Mouse (Mus musculus) MN1 (cell line): ENCODE data around the gene Pou2f3.

Experiments used
- DNase-seq: peaks from one replicate; pipeline ENCODE4 v3.0.0-alpha.2; 2016; ENCODE audit warnings: low spot score

Pou2f3 gene

DNA sequence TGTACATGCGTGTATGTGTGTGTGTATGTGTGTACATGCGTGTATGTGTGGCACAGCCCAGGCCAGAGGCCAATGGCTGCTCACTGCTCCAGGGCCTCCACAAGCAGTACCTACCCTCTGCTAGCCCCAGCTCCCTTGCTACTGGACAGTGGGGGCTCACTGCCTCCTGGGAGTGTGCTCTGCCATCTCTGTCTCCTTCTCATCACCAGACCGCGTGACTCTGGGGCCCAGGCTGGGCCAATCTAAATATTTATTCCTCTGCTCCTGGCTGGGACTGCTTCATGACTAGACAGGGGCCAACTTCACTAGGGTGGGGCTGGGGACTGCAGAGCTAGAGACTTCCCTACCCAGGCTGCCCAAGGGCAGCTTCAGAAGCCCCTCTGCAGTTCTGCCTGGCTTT is 21.6 kb upstream of the Pou2f3 start:
- no peak for DNase-seq

DNA sequence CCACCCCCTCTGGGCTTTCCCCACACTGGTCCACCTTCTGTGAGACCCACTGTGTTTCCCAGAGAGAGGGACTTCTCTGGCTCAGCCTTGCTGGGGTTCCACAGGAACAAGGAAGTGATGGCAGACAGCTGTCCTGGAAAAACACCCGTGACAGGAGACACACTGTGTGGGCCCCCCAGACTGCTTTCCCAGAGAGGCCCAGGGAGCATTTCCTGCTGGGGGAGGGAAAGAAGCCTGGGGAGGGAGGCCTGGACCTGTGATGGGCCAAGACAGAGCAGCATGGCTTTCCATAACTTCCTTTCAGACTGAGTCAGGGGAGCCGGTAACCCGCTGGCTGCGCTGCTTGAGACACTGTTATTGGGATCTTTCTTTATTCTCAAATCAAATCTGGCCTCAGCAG is 20.7 kb upstream of the Pou2f3 start:
- DNase-seq, result no peak

DNA sequence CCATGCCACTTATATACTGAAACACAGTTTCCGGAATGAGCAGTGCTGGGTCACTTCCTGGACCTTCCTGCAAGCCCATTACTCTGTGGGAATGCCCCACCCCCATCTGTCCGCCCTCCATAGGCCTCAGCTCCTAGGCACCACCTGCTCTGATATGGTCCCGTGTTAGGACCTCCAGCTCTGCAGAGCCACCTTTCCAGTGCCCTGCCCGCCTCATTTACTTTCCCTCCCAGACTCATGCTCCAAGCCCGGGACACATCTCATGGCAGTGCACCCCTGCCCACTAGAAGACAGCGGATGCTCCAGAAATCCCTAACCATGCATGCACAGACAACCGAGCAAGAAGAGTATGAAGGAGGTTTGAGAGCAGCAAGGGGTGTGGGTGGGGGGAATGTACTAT is 19.8 kb upstream of the Pou2f3 start:
- no peak for DNase-seq

DNA sequence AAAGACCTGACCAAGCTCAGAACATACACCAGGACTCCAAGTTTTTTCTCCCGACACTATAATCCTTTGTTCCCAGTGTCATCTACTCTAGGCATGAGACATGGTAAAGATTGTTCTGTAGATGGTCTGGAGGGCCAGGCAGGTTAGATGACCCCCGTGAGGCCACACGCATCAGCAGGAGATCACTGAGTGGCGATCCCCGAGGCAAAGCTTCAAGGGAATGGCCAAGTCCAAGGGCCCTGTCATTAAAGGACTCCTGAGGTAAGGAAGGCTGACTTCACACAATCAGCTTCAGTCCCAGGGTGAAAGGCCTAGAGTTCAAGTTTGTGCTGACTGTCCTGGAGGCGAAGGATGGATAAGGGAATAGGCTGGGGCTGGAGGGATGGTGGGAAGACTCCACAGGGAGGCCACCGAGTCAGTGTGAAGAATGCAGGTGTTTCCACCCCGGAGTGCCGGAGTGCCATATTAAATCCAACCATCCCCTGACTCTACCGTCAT is 19.3 kb upstream of the Pou2f3 start:
- DNase-seq, result no peak

DNA sequence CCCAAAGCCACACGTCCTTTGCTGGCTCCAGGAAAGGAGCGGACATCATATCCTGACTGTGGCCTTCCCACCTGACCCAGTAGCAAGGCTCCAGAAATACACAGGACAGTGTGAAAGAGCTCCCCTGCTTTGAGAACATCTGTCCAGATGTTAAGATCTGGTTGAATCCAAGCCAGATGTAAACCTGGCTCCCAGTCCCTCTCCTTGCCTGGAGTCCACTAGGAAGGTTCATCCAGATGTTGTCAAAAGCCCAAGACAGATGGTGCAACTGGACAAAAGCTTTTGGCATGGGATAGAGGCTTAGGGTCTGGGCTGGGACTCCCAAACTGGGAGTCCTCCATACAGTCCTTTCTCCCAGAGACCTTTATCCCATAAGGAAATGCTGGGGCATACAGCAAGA is 18.6 kb upstream of the Pou2f3 start:
- DNase-seq, result no peak

DNA sequence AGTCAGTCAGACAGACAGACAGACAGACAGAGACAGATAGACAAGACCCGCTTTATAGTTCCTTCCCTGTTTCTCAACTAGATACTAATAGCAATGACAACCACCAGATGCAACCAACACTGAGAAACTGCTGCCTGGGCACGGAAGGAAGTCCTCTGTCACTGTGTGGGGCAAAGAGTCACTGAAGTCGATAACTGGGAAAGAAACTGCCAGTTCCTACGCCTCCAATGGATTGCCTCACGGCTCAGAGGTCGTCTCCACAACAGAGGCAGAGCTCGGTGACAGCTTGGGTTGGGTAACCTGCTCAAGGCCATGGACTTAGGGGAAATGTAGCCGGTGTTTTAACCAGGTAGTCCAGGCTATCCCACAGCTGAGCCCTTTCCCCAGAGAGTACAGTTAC is 17.5 kb upstream of the Pou2f3 start:
- no peak for DNase-seq

DNA sequence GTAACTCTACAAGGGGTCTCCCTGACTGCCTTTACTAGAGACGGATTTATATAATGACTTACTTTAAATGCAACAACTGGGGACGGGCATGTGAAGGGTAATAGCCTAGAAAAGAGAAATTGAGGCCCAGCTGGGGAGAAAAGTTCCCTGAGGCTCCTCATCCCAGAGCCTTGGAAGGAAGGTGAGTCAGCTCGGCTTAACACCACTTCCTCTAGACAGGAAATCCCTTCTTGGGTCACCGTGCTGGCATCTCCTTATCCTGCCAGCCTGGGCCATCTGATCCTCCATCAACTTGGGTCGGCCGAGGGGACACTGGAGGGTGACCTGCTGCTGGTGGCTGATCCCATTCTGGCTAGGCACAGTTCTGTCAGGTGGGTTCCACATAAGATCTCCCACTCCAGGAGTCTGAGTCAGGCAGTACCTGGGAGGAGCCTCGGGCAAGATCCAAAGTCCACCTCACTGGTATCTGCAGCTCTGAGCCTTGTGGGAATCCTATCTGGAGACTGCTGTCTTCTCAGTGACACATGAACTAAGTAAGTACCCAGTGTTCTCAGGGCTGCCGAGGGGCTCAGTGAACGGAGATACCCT is 16.5 kb upstream of the Pou2f3 start:
- no peak for DNase-seq

DNA sequence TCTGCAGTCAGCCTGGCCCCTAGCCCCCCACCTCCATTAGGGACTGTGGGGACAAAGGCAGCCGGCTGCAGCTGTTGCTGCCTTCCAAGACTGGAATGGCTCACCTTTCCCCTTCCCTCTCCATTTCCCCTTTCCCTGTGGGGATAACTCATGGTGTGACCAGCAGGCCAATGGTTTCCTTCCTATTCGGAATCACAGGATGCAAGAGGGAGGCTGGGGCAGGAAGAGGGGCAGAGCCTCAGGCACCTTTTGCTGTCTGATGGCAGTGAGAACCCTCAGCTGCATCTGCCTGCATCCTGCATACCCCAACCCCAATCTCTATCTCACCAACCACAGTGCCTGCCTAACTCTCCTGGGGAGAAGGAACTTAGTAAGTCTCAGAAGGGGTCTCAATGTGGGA is 15.3 kb upstream of the Pou2f3 start:
- DNase-seq, result no peak

DNA sequence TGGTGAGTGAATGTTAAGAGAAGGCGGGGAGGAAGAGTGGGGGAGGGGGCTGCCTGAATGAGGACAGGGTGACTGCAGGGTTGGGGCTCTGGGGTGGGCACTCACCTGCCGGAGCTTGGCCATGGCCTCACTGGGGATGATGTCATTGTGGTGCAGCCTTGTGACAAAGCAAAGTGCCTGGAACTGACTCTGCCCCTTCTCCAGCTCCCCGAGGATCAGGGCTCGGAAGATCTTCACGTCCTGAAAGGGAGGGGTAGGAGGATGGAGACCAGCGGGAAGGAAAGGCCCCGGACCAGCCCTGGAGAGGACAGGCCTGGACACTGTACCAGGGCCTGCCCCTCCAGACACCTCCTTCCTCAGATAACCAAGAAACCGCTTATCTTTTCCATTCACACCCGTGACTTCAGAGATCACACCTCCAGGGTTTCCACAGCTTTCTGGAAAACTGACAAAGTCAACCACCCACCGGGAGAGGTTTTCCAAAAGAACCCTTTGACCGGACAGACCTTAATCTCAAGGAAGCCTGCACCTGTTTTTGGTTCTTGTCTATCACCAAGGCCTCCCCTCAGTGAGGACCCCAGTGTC is 14.7 kb upstream of the Pou2f3 start:
- DNase-seq, result no peak

DNA sequence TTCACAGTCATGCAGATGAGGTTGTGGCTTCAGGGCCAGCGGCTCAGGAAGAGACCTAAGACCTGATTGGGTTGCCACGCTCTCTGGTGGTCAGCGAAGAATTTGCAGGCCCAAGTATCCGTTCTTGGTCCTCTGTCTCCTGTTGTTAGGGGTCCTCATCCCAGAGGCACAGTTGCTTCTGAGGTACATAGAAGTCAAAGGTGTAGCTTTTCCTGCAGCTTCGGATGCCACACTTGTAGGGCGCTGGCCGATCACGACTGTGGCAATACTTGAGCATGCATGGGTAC is 12.2 kb upstream of the Pou2f3 start:
- DNase-seq, result no peak

DNA sequence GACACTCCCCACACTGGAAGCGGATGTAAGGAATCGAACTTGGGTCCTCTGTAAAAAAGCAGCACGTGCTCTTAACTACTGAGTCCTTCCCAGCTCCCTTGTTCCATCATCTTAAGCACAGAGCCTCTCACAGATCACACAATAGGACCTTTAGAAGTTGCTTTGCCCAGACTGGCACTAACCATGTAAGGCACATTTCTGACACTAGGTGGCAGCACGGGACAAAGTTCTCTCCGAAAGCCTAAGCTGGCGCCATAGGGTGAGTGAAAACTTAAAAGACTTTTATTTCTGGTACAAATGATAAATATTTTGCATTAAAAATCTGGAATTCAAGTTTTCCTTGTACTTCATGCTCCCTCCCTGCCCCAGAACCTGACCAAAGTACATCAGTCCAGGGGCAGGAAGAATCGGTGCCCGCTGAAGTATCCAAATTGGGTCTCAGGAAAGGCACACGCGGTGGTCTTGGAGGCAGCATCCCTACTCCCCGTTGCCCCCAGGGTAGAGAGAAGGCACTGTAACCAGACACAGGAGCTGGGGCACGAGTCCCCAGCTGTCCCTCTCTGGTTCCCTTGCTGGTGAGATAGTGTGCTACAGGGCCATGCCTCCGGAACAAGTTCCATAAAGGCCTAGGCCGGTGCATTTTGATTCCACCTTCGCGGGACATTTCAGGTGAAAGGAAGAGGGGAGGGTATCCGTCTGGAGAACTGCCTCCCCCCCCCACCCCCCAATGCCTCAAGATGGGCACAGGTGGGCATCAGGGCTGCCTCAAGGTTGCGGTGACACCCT is 11.7 kb upstream of the Pou2f3 start:
- DNase-seq, result peak; percentile 35

DNA sequence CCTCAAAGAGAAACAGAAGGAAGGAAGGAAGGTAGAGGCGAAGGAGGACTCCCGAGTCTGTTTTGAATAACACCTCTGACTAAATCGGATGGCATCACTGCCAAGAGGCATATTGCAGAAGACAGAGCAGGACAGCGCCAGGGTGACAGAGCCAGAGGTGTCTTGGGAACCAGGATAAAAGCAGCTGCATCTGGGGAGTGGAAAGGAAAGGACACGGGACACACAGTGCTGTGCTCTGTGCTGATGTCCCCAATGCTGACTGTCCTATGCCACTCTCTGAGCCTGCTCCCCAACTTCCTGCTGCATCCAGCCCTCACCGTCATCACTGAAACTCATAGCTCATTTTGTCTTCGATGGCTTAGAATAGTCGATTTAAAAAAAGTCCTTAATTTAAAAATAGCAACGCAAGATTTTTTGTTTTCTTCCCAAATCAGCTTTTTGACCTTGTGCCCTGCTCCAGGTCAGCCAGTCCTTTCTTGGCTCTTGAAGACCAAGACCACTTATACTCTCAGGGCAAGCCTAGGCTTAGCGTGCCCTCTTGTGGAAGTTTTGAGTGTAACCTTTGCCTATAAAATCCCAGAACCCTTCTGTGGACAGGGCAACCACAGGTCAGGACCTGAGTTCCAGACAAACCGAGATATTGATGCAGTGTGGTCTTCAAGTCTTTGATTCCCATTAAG is 742 bp upstream of the Pou2f3 start:
- DNase-seq, result peak; percentile 57

DNA sequence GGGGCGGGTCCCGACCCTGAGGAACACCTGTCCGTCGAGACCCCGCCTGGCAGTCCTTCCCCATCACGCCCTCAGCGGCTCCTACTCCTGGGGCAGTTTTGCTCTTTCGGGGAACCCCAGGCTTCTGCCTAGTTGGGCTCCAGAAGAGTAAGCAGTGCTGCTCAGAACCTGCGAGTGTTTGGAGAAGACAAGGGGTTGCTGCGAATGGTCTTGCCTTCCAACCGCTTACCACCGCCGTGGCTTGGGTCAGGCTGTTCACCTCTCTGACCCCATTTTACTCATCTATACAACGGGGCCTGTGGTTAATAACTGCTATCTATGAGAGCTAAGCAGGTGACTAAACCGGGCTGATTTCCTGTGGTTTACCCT is 4.2 kb downstream of the Pou2f3 start:
- no peak for DNase-seq

DNA sequence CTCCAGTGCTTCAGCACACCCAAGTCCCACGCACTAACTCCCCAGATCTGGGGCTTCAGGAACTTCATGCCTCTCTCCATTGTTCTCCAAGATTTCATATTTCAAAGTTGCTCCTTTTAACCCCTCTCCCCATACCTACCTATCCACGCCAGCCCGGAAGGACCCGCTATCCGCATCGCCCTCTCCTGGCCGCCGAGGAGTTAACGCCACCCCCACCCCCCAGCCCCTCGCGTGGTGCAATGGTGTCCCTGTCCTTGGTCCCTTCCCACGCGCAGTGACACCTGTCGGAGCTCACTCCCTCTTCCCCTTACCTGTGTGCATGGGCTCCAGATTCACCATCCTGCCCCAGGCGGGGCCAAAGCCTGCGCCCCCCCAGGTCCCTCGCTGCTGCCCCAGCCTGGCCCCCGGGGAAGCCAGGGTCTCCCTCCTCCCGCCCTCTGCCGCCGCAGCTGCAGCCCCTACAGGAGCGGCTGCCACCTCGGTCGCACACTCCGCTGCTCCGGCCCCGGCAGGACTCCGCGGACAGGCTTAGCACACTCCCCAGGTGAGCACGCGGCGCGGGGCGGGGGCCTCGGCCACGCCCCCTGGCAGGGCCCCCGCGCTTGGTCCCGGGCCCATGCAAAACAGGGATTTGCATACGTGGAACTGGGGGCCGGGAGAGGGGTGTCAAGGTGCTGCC is 4.7 kb downstream of the Pou2f3 start:
- no peak for DNase-seq

DNA sequence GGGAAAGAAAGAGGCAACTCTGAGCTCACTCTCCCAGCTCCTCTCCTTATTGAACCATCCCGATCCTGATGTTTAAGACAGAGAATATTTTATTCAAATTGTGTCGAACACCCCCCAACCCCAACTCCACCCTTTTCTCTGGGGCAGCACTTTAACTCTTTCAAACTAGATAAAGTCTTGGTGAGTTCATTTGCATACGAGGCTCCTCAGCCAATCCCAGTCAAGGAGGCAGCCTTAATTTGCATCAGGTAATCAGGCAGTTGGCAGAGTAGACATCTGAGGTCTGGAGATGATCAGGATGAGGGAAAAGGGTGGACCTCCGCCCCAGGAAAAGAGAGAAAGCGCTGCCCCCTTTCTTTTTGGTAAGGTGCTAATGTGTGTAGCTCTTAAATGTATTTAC is 10.0 kb downstream of the Pou2f3 start:
- DNase-seq, result no peak

DNA sequence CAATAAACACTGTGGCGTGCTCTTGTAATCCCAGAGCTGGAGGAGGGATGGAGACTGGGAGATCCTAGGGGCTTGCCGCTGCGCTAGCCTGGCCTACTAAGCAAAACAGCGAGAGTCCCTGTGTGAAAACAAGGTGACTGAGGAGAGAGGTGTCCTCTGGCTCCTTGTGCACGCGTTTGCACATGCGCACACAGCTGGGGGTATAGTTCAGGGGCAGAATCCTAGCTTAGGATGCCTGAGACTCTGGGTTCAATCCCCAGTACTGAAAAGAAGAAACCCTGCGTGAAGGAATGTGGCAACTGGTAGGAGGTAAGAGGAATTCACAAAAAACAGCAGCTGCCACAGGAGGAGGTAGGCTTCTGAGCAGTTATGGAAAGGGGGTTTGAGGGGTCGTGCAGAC is 16.2 kb downstream of the Pou2f3 start:
- DNase-seq, result no peak

DNA sequence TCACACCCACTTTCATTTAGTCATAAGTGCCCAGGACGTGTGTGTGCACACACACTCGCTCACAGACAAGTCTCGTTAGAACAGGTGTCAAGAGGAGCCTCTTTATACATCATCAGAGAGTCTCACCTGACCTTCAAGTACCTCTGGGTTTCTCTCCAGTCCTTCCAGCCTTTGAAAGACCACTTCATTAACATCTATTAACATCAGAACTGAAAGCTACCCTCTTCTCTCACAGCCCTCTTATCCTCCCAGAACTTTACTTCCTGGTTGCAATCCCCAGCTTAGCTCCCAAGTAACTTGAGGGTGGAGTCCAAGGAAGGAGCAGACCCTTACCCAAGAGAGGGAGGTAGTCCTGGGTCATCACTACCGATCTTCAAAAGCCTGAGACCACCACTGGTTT is 18.6 kb downstream of the Pou2f3 start:
- DNase-seq, result no peak

DNA sequence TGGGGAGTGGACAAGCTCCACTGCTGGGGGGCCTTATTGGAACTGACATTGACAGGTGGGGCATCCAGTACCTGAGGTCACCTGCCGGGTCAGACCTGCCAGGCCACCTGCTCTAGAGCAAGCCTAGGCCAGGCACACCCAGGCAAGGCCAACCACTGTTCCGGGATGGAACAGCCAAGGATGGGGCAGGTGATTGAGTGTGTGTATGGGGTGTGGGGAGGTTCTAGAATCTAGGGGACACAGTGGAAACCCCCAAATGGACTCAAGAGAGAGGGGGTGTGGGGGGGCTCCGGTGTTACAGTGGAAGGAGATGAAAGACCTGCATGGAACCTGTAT is 21.2 kb downstream of the Pou2f3 start:
- DNase-seq, result no peak

DNA sequence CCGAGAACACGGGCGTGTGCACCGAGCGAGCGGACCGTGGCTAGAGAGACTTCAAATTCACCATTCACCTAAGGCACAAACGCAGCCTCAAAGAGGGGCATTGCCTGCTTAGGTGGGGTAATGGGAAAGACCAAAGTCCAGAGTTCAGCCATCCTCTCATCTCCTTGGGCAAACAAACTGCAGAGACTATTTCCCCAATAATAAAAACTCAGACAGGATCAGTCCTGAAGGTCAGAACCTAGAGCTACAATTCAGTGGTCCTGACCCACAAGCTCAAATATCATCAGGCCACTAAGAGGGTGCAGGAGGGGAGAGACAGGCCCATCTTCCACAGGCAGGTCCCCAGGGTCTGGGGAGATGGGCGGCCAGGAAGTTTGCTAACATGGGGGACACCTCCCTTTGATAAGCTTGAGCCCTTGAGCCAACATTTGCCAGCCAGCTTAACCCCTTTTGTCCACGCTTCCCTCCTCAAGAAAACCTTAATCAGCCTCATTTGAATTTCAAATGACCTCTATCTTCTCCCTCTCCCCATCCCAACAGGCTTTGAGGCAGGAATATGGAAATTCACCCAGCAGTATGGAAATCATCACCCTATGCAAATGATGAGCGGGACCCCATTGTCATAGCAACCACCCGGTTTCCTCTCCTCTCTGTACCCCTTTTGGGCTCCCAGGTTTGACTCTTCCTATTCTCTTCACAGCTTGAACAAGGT is 21.7 kb downstream of the Pou2f3 start:
- DNase-seq, result no peak

DNA sequence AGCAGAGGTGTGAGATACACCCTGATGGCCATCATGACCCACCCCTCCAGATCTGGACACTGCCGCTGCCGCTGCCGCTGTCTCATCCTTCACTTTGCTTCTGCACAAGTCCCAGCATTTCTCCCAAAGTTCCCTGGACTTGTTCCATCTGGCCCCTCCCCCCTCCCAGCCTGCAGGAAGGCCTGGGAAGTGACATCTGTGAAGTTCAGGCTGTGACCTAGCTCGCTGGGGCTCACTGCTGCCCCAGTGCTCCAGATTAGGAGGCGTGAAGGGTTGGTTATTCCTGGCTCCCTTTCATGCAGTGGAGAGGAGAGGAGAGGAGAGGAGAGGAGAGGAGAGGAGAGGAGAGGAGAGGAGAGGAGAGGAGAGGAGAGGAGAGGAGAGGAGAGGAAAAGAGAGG is 30.6 kb downstream of the Pou2f3 start:
- no peak for DNase-seq

DNA sequence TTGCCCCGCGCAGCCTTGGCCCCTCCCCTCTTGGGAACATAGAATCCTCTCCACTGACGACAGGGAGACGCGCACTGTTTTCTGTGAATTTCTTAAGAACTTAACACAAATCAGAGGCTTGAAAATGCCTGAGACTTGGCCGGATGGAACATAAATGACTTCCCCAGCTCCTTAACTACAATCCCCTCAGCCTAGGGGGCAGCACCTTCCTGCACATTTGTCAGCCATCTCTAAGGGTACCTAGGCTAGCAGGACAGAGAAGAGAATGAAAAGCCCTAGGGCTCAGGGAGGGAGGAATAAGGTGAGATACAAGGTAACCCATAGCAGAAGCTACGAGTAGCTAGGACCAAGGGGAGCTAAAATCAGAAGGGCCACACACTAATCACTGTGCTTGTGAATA is 32.0 kb downstream of the Pou2f3 start:
- DNase-seq, result no peak

DNA sequence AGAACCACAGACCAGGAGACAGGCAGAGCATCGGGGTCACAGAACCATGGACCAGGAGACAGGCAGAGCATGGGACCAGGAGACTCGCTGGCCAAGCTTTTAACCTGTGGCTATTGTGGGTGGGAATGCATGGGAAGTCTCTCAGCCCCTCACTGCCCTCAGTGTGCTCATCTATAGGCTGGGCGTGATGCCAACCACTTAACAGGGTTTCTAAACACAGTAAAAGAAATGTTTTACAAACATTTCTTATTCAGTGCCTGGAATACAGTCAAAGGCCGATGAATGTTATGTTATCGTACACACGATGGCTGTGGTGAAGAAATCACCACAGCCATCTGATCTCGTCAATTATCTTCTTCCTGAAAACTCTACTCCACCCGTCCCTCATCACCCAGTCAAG is 43.1 kb downstream of the Pou2f3 start:
- DNase-seq, result no peak
